Mouse (Mus musculus) 3T3-L1 (cell line): ENCODE measurements around the gene Il15.

Experiments
- DNase-seq: peaks from one replicate; pipeline ENCODE4 v3.0.0-alpha.2; 2015; ENCODE audit warnings: low read depth, low spot score

Gene Il15

DNA sequence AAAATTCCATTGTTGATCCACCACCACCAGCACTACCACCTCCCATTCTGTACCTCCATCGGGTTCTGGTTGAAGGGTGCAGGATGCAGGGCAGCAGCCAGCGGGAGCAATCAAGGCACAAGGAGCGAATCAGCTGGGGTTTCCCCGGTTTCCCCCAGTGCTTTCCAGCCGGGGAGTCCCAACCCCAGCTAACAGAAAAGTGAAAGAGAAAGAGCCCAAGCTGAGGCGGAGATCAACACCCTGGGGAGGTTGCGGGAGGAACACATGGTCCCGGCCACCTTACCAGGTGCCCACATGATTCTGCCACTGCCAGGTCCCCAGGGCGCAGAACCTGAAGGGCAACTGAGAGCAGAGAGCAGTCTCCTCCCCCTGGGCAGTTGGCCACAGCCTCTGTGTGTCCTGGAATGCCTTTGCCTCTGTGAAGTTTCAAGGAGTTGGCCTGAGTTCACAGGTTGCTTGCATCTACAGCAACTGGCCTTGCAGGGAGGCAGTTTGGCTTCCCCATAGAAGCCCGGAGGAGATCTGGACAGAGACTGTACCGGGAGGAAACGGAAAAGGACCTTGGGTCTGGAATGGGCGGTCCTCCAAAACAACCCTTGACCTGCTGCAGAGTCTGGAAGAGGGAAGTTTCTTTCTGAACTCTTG is at the start of gene Il15:
Il15 (minus strand) TSS at position 537 of the 645 bp plus-strand sequence.
- no peak for DNase-seq

GRCm38 (mm10) chr8:82444897-82445296 is 41.9 kb upstream of the Il15 start:
- no peak for DNase-seq

DNA sequence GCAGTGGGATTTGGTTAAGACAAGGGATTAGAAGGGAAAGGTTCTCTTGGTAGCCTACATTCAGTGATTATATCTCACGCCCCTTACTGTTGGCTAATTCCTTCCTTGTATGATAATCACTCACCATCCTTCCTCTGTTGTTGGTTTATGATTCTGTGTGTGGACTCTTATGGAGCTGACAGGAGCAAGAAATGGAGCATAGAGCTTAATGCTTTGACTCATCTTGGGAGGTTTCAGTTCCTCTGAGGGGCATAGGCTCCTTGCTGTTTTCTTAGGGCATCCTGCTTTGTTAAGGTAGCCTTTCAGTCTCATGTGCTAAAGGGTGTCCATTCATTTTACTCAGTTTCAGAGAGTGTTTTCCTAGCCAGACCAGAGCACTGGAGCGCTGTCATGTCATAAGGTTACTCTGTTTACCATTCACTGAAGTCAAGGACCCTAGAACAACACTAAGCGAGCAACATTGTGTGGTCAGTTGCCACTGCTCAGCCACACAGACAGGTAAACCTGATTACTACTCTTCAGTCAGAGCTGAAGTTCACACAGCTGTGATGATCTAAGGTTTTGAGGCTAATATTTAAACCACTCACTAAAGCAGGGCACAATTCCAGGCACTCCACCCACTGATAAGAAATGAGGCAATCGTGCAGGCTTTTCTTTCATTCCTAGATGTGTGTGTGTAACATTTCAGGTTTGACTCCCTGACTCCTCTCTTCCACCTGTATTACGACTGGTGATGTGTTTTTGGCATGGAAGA is 13.7 kb upstream of the Il15 start:
- DNase-seq = peak; percentile 27

DNA sequence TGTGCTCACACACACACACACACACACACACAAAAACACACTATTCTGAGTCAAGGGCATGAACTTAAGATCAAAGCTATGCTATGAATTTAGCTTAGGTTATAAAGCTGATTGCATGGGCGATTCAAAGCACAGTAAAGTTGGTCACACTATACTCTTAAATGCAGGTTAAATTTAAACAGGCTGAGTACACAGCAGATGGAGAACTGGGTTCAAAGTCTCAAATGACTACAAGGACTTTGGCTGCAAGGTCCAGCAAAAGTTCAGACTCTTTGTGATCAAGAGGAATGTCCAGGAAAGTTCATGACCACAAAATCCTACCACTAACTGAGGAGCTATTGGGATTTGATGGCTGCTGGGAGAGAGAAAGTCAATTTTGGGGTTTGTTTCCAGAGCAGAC is 12.5 kb upstream of the Il15 start:
- DNase-seq = no peak

- no peak for DNase-seq
Measured at GRCm38 (mm10) chr8:82410135-82410534, 7.1 kb upstream of the Il15 start.

GRCm38 (mm10) chr8:82407060-82407459 is 4.0 kb upstream of the Il15 start:
- peak; percentile 23 for DNase-seq

DNA sequence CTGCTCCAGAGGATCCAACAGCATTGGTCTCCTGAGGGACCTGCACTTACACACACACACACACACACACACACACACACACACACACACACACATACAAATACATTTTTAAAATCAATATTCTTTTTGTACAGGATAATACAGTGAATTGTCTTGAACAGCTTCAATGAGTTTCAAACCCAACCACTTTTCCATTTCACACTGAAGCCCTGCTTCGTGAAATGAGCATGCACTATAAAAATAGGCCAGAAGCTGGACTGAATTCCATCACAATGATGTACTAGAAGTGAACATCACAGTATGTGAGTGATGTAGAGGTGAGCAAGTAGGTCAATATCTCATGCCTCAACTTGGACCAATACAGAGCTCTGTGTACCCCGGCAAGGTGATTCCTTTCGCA is 1.0 kb upstream of the Il15 start:
- DNase-seq = no peak

- DNase-seq = no peak
Measured at GRCm38 (mm10) chr8:82402261-82402685, 749 bp downstream of the Il15 start.

GRCm38 (mm10) chr8:82401490-82401889 is 1.5 kb downstream of the Il15 start:
- no peak for DNase-seq

GRCm38 (mm10) chr8:82401059-82401458 is 2.0 kb downstream of the Il15 start:
- DNase-seq = no peak

DNA sequence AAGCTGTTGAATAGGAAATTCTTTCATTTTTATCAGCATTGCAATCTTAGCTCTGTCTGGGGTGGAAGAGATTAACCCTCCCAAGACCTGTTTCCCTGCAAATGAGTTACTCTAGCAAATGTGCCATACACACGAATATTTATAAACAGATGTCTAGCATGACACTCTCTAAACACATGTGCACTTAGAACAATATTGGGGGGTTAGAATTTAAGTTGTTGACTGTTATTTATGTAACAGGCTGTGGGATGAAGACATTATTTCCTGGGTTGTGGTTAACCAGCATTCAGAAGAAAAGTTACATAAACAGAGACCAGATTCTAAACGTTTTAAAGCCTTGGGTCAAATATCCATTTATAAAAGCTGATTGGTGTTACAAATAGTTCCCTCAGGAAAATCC is 2.6 kb downstream of the Il15 start:
- peak; percentile 63 for DNase-seq

GRCm38 (mm10) chr8:82398546-82398945 is 4.5 kb downstream of the Il15 start:
- peak; percentile 65 for DNase-seq

DNA sequence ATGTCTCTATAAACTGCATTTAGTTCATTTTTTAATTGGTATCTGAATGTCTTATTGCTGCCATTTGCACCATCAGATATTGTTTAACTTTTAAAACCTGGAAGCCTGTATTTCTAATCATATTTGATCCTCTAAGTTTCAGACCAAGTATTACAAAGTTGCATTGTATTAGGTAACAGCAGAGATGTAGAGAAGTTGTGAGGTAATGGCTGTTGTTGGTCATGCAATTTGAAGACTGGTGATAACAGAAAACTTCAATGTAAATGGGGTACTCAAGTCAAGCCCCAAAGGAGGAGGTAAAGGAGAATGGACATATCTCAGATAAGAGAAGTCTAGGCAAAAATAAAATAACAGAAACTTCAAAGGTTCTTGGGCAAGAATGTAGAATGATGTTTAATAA is 11.8 kb downstream of the Il15 start:
- no peak for DNase-seq

DNA sequence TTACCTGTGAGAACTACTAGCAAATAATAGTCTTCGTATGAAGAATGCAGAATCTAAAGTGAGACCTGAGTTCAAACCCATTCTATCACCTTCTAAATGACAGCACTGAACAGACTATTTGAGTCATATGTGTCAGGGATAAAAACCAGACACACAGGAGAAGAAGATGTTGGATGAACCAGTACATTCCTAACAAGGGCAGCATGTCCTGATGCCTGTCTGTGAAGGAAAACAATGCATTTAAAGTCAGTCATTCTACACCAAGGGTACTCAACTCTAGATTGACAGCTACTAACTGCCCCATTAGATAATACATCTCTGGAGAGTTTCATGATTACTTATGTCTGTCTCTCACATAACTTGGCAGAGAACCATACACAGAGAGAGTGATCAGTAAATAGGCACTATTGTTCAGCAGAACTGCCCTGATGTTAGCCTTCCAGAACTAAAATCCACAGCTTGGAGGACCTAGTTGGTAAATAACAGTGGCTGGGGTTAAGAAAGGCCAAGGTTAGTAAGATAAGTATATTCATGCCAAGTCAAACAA is 14.6 kb downstream of the Il15 start:
- no peak for DNase-seq

DNA sequence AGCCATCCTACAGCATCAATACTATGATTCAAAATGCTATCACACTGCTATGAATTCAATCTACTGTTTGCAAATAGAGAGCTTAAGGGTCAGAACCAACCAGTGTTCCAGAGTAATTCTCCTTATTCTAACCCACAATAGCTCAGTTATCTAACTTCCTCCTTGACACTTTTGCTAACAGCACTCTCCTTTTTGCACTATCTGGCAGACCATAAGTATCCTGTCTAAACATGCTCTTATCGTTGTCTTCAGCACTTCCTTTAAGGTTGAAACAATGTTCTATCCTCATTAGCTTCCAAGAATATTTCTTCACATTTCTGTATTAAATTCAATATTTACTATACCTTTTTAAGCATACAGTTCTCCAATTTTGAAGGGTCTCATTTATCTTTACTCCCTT is 15.4 kb downstream of the Il15 start:
- DNase-seq = no peak

DNA sequence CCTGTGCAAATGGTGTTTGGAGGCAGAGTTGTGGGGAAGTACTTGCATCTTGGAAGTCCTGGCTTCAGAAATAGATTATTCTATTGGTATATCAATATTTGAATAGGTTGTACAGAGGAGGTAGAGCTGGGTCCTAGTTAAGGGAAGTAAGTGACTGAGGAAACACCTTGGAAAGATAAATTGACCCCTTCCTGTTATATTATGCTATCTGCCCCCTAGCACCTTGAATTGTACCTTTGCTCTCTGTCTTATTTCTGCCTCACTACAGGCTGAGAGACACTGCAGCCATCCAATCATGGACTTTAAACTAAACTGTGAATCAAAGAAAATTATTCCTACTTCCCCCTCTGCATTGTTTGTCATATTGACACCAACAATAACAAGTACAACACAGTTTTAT is 17.2 kb downstream of the Il15 start:
- DNase-seq = no peak

GRCm38 (mm10) chr8:82384458-82385234 is 18.4 kb downstream of the Il15 start:
- no peak for DNase-seq

- no peak for DNase-seq
Measured at GRCm38 (mm10) chr8:82383346-82383745, 19.7 kb downstream of the Il15 start.

GRCm38 (mm10) chr8:82382316-82382715 is 20.7 kb downstream of the Il15 start:
- no peak for DNase-seq

DNA sequence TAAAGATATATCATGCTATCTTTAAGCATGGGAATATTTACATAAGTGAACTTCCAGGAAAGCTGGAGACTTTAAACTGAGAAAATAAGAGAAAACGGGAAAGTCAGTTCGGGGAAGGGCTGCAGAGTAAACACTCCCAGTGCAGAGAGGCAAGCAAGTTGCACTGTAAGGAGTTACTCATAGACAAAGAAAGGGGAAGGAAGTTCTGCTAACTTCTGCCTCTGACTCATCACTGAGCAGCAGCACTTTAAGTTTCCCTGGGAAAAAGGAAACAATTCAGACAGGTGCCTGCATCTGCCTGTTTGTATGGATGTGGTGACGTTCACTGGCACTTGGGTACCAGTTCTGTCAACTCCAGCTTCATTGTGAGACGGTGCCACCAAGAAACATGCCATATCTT is 28.6 kb downstream of the Il15 start:
- peak; percentile 47 for DNase-seq

- DNase-seq = peak; percentile 84
Measured at GRCm38 (mm10) chr8:82372846-82373245, 30.2 kb downstream of the Il15 start.

DNA sequence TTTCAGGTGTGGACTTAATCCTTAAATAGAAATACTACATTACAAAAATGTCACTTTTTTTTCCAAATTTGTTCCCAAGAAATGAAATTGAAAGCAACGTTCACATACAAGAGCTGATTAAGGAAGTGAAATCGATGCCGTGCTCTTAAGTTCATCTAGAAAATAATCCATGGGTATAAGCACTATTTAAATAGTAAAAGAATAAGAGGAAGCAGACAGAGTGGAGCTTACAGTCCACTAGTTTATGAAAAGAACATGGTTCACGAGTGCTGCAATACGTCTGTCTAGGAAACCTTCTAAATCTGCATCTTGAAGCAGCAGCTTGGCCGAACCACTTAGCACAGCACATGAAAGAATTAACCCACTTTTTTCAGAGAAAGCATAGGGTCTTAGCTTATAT is 32.4 kb downstream of the Il15 start:
- DNase-seq = no peak
